Mouse (Mus musculus) bone marrow, adult 2 months (tissue): ENCODE measurements around the gene Vmn1r57.
"Not testable (repeated sequence)": the region's sequence is repeated elsewhere in the genome, so short reads cannot be mapped to it uniquely, and the experiment has no call there.

Experiments
- CTCF ChIP-seq: fragments of 200-500 bp; IDR thresholded peaks from 2 replicates; pipeline ENCODE4 v1.5.1; 2011; ENCODE audit warnings: low read length, control low read depth; ENCODE audit not compliant: control insufficient read depth, insufficient read depth
- POLR2A ChIP-seq: fragments of 200-500 bp; IDR thresholded peaks from 2 replicates; pipeline ENCODE4 v1.6.1; 2011; ENCODE audit warnings: low read depth, mild to moderate bottlenecking, control low read depth, low read length, borderline replicate concordance; ENCODE audit not compliant: control insufficient read depth

DNA sequence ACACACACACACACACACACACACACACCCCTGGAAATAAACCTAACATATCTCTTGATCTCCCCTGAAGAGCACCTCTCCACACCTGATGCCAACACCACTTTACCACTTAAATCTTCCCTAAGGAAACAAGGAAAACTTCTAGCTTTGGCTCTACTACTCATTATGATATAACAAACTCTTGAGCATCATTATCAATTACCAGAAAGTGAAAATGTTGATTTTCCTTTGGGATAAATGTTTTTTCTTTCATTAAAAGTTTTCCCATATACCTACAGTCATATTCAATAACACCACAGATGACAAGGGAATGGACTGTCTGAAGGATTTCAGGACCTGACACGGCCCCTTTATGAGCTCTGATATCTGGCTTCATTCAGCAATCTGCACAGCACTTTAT lies at the start of gene Vmn1r57:
- TF ChIP-seq POLR2A, CTCF: not testable (repeated sequence)
